Mouse (Mus musculus): ENCODE data around the gene Gm11939. TPM values are rescaled to one million over a fixed set of nuclear protein-coding genes. Genes with fewer than 3 reads are reported as not detected.

The Gm11939 gene
- polyA plus RNA-seq, 1 experiment = not detected

GRCm38 (mm10) chr11:99539721-99540120 is 19.5 kb downstream of the Gm11939 start:
- H3K79me2 ChIP-seq (ENCODE audit: control insufficient read depth, insufficient read depth) = no peaks in the 10 kb centered on the region
- H3K27me3 ChIP-seq (ENCODE audit: control insufficient read depth, insufficient read depth, insufficient read length) = no peaks in the 10 kb centered on the region
- no peak overlapping the region for H3K4me3 ChIP-seq (ENCODE audit: insufficient read depth, poor library complexity, severe bottlenecking)
- no peak overlapping the region for H3ac ChIP-seq (ENCODE audit: control insufficient read depth, insufficient read length, low read depth)
- H3K79me3 ChIP-seq (ENCODE audit: low read depth) = no peaks in the 10 kb centered on the region
- TF ChIP-seq USF1 (IDR thresholded peaks at IDR 0.05; ENCODE audit: low read depth) = no peak
- TF ChIP-seq MYOD1 (IDR thresholded peaks at IDR 0.05; ENCODE audit: control insufficient read depth, insufficient read length, low read depth) = no peak
- TF ChIP-seq MYOG (IDR thresholded peaks at IDR 0.05; ENCODE audit: control insufficient read depth, extremely low read depth, insufficient read length) = no peak
- no peak for TF ChIP-seq CTCF (IDR thresholded peaks at IDR 0.05; ENCODE audit: control insufficient read depth, insufficient read depth, insufficient read length)
- no peak for TF ChIP-seq FOSL1 (IDR thresholded peaks at IDR 0.05; ENCODE audit: insufficient read depth, low read length, poor library complexity, severe bottlenecking)
- TF ChIP-seq MAX (IDR thresholded peaks at IDR 0.05) = no peak
- TF ChIP-seq CEBPB (IDR thresholded peaks at IDR 0.05; ENCODE audit: low read depth) = no peak
- H3K36me3 ChIP-seq (ENCODE audit: control insufficient read depth, insufficient read depth) = no peaks in the 10 kb centered on the region

GRCm38 (mm10) chr11:99521288-99521860 is 37.9 kb downstream of the Gm11939 start, which contains the start of gene Krt39:
Gene Krt39 (minus strand): TSS chr11:99521338.
- Histone ChIP-seq H3K27me3 (ENCODE audit: control insufficient read depth, insufficient read depth, insufficient read length) (no peaks in the 10 kb centered on the region), H3K79me2 (ENCODE audit: control insufficient read depth, insufficient read depth) (no peaks in the 10 kb centered on the region), H3K4me3 (ENCODE audit: insufficient read depth, poor library complexity, severe bottlenecking) (no peak within 1 kb of the TSS), H3ac (ENCODE audit: control insufficient read depth, insufficient read length, low read depth) (no peak within 1 kb of the TSS), H3K36me3 (ENCODE audit: control insufficient read depth, insufficient read depth) (no peaks in the 10 kb centered on the region), H3K79me3 (ENCODE audit: low read depth) (no peaks in the 10 kb centered on the region)
- TF ChIP-seq MYOG (IDR thresholded peaks at IDR 0.05; ENCODE audit: control insufficient read depth, extremely low read depth, insufficient read length) (no peak), CTCF (IDR thresholded peaks at IDR 0.05; ENCODE audit: control insufficient read depth, insufficient read depth, insufficient read length) (no peak), MYOD1 (IDR thresholded peaks at IDR 0.05; ENCODE audit: control insufficient read depth, insufficient read length, low read depth) (no peak), MAX (IDR thresholded peaks at IDR 0.05) (no peak), CEBPB (IDR thresholded peaks at IDR 0.05; ENCODE audit: low read depth) (no peak), FOSL1 (IDR thresholded peaks at IDR 0.05; ENCODE audit: insufficient read depth, low read length, poor library complexity, severe bottlenecking) (no peak), USF1 (IDR thresholded peaks at IDR 0.05; ENCODE audit: low read depth) (no peak)

GRCm38 (mm10) chr11:99514098-99514497 is 45.2 kb downstream of the Gm11939 start:
- Histone ChIP-seq H3K27me3 (ENCODE audit: control insufficient read depth, insufficient read depth, insufficient read length) (no peaks in the 10 kb centered on the region), H3K36me3 (ENCODE audit: control insufficient read depth, insufficient read depth) (no peaks in the 10 kb centered on the region), H3K79me2 (ENCODE audit: control insufficient read depth, insufficient read depth) (no peaks in the 10 kb centered on the region), H3K79me3 (ENCODE audit: low read depth) (no peaks in the 10 kb centered on the region), H3K4me3 (ENCODE audit: insufficient read depth, poor library complexity, severe bottlenecking) (no peak overlapping the region), H3ac (ENCODE audit: control insufficient read depth, insufficient read length, low read depth) (no peak overlapping the region)
- TF ChIP-seq MYOG (IDR thresholded peaks at IDR 0.05; ENCODE audit: control insufficient read depth, extremely low read depth, insufficient read length) = no peak
- no peak for TF ChIP-seq MAX (IDR thresholded peaks at IDR 0.05)
- TF ChIP-seq CEBPB (IDR thresholded peaks at IDR 0.05; ENCODE audit: low read depth) = no peak
- no peak for TF ChIP-seq USF1 (IDR thresholded peaks at IDR 0.05; ENCODE audit: low read depth)
- TF ChIP-seq CTCF (IDR thresholded peaks at IDR 0.05; ENCODE audit: control insufficient read depth, insufficient read depth, insufficient read length) = no peak
- no peak for TF ChIP-seq MYOD1 (IDR thresholded peaks at IDR 0.05; ENCODE audit: control insufficient read depth, insufficient read length, low read depth)

Other genes with a start within 250 kb of the Gm11939 start
- not detected for gene Krt25, start 236.5 kb downstream of the Gm11939 start, polyA plus RNA-seq (2012; fragmentation: generic; extraction: Trizol)
- gene Krt26, start 221.5 kb downstream of the Gm11939 start, polyA plus RNA-seq (2012; fragmentation: generic; extraction: Trizol) = not detected
- gene Krt27, start 208.4 kb downstream of the Gm11939 start, polyA plus RNA-seq (2012; fragmentation: generic; extraction: Trizol) = not detected
- 0.02 TPM for gene Krt28, start 184.6 kb downstream of the Gm11939 start, polyA plus RNA-seq (2012; fragmentation: generic; extraction: Trizol)
- 3.7 TPM for gene Krt10, start 170.1 kb downstream of the Gm11939 start, polyA plus RNA-seq (2012; fragmentation: generic; extraction: Trizol)
- gene Krt12, start 137.2 kb downstream of the Gm11939 start, polyA plus RNA-seq (2012; fragmentation: generic; extraction: Trizol) = not detected
- not detected for gene Krt20, start 121.3 kb downstream of the Gm11939 start, polyA plus RNA-seq (2012; fragmentation: generic; extraction: Trizol)
- not detected for gene Krt23, start 66.3 kb downstream of the Gm11939 start, polyA plus RNA-seq (2012; fragmentation: generic; extraction: Trizol)
- gene Krt39, start 38.1 kb downstream of the Gm11939 start, polyA plus RNA-seq (2012; fragmentation: generic; extraction: Trizol) = not detected
- not detected for gene Krt40, start 16.3 kb downstream of the Gm11939 start, polyA plus RNA-seq (2012; fragmentation: generic; extraction: Trizol)
- gene Krtap3-3, start 8.6 kb downstream of the Gm11939 start, polyA plus RNA-seq (2012; fragmentation: generic; extraction: Trizol) = not detected
- not detected for gene Krtap3-2, start 2.6 kb downstream of the Gm11939 start, polyA plus RNA-seq (2012; fragmentation: generic; extraction: Trizol)
- not detected for gene Krtap3-1, start 7.2 kb upstream of the Gm11939 start, polyA plus RNA-seq (2012; fragmentation: generic; extraction: Trizol)
- gene Krtap1-5, start 21.6 kb upstream of the Gm11939 start, polyA plus RNA-seq (2012; fragmentation: generic; extraction: Trizol) = 0.04 TPM
- gene Krtap1-4, start 24.2 kb upstream of the Gm11939 start, polyA plus RNA-seq (2012; fragmentation: generic; extraction: Trizol) = not detected
- not detected for gene Krtap1-3, start 31.9 kb upstream of the Gm11939 start, polyA plus RNA-seq (2012; fragmentation: generic; extraction: Trizol)
- not detected for gene Krtap9-3, start 38.6 kb upstream of the Gm11939 start, polyA plus RNA-seq (2012; fragmentation: generic; extraction: Trizol)
- gene Gm11938, start 43.8 kb upstream of the Gm11939 start, polyA plus RNA-seq (2012; fragmentation: generic; extraction: Trizol) = not detected
- not detected for gene Gm11937, start 50.7 kb upstream of the Gm11939 start, polyA plus RNA-seq (2012; fragmentation: generic; extraction: Trizol)
- not detected for gene Krtap2-4, start 55.4 kb upstream of the Gm11939 start, polyA plus RNA-seq (2012; fragmentation: generic; extraction: Trizol)
- not detected for gene Gm11562, start 61.0 kb upstream of the Gm11939 start, polyA plus RNA-seq (2012; fragmentation: generic; extraction: Trizol)
- not detected for gene Krtap4-1, start 68.8 kb upstream of the Gm11939 start, polyA plus RNA-seq (2012; fragmentation: generic; extraction: Trizol)
- not detected for gene Krtap4-2, start 75.6 kb upstream of the Gm11939 start, polyA plus RNA-seq (2012; fragmentation: generic; extraction: Trizol)
- gene Krtap4-7, start 84.6 kb upstream of the Gm11939 start, polyA plus RNA-seq (2012; fragmentation: generic; extraction: Trizol) = not detected
- not detected for gene Gm11555, start 90.8 kb upstream of the Gm11939 start, polyA plus RNA-seq (2012; fragmentation: generic; extraction: Trizol)
- not detected for gene Gm11563, start 99.5 kb upstream of the Gm11939 start, polyA plus RNA-seq (2012; fragmentation: generic; extraction: Trizol)
- gene Krtap4-6, start 106.5 kb upstream of the Gm11939 start, polyA plus RNA-seq (2012; fragmentation: generic; extraction: Trizol) = not detected
- gene Gm14190, start 131.3 kb upstream of the Gm11939 start, polyA plus RNA-seq (2012; fragmentation: generic; extraction: Trizol) = not detected
- gene Gm14180, start 174.8 kb upstream of the Gm11939 start, polyA plus RNA-seq (2012; fragmentation: generic; extraction: Trizol) = not detected
- not detected for gene Gm11595, start 213.4 kb upstream of the Gm11939 start, polyA plus RNA-seq (2012; fragmentation: generic; extraction: Trizol)
- gene Krtap4-8, start 221.2 kb upstream of the Gm11939 start, polyA plus RNA-seq (2012; fragmentation: generic; extraction: Trizol) = not detected
- not detected for gene Krtap4-9, start 225.7 kb upstream of the Gm11939 start, polyA plus RNA-seq (2012; fragmentation: generic; extraction: Trizol)
- not detected for gene Gm11596, start 234.0 kb upstream of the Gm11939 start, polyA plus RNA-seq (2012; fragmentation: generic; extraction: Trizol)
- gene Gm11569, start 239.5 kb upstream of the Gm11939 start, polyA plus RNA-seq (2012; fragmentation: generic; extraction: Trizol) = not detected
- not detected for gene Gm11554, start 245.0 kb upstream of the Gm11939 start, polyA plus RNA-seq (2012; fragmentation: generic; extraction: Trizol)

Measured in C2C12 (cell line).